Mouse (Mus musculus) inflammation-experienced regulatory T-cells, adult 6 months (primary cell): ENCODE data around the gene Msi1. TPM values are rescaled to one million over a fixed set of nuclear protein-coding genes. Genes with fewer than 3 reads are reported as not detected.
"Not testable (repeated sequence)": the region's sequence is repeated elsewhere in the genome, so short reads cannot be mapped to it uniquely, and the experiment has no call there.

Source experiments
- ATAC-seq: one replicate; pipeline ENCODE4 v1.8.0; 2017
- polyA plus RNA-seq, 3 experiments: library from polyadenylated mRNA; unstranded; fragments of 100-300 nt; shearing (Covaris generic); gene quantifications; one replicate each; pipeline ENCODE4 v1.2.1; 2017

Msi1 gene
- polyA plus RNA-seq, 3 experiments from 2014 or later, result not detected

- no peak for ATAC-seq
Measured at GRCm38 (mm10) chr5:115434280-115434852, 5.0 kb downstream of the Msi1 start.

- ATAC-seq, result no peak
Measured at GRCm38 (mm10) chr5:115434853-115435754, 5.7 kb downstream of the Msi1 start.

DNA sequence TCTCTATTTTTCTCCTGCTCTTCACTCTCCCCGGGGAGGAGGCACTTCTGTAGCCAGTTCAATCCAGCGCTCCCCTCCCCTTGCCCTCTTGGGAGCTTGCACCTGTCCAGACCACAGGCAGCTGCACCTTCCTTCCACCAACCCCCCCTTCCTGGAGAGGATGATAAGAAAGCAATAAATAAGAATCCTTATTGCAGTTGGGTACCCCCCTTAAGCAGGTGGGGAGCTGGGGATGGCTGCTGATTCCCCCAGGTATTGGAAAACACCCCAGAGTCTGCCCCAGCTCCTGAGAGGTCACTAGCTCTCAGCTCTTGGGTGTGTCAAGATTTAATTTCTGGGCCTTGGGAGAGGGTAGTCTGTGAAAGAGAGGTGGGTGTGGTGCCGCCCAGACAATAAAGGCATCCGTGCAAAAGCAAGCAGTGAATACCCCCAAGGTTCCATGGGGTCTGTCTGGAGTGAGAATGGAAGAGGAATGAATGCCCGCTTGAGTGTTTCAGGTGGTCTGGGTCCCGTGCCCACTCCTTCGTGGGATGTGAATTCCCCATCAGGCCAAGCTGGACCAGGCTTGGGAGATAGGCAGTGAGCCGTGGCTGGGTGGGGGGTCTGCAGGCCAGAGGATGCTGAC, 6.5 kb downstream of the Msi1 start:
- no peak for ATAC-seq

DNA sequence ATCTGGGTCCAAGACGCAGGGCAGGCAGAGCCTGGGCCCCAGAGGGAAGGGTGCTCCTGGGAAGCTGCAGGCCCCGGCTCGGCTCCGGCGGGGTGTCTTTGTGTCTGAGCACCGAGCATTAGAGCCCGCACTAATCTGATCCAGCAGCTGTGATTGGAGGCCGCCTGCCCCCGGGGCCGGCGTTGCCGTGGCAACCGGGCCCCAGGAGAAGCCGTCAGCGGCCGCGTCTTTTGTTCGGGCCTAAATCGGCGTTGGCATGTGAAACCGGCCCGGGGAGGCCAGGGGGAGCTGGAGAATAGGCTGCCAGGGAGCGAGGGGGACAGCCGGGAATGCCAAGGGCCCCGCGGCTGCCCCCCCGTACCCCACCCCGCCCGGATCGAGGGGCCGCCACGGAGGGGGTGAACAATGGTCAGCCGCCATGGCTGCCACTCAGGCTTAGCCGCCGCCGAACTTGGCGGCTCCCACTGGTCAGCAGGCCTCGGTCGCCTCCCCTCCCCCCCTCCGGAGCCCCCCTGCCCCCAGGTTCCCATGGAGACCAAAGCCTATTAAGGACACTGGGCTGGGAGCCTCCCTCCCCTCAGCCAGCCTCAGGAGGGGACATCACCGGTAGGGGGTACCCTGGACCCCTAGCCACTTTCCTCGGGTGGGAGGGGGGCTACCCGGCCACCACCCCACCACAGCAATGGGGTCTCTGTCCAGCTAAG, 7.2 kb downstream of the Msi1 start:
- no peak for ATAC-seq

DNA sequence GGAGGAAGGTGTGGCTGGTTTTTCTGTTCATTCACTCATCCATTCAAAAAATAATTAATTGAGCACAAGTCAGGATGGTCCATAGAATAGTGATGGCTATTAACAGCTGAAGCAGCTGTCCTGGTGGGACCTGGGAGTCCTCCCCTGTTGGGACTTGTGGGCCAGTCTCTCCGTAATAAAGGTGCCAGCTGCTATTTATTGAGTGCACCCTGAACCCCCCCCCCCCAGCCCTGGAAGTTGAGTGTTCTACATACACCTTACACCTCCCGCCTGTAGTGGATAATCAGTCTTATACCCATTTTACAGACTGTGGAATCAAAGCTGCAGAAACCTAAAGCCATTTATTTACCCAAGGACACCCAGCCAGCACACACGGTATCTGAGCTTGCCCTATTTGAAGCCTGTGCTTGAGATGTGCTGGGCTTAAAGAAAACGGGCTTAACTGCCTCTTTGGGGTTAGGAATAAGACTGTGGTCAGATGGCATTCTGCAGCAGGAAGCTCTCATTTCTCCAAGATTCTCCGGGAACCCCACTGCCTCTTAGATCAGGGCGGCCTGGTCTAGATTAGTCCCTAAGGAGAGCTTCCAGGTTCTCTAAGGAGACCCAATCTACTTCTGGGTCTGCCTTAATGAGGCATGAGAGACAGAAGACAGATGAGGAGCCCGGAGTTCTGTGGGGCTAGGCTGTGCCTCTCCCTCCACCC, 8.0 kb downstream of the Msi1 start:
- no peak for ATAC-seq

DNA sequence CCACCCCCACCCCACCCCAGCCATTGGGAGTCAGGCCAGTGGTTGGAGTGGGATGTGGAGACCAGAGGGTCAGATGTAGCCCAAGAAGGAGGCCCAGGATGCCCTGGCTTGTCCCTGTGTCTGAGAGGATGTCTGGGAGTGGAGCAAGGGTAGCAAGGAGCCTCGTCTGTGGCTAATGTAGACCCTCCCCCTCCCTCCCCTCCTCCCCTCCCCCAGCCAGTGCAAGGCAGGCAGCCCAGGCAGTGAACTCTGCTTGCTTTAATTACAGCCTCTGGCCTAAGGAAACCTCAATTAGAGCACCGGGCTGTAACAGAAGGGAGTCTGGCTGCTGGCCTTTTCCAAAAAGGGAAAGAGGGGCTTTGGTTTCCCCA, 8.5 kb downstream of the Msi1 start:
- no peak for ATAC-seq

DNA sequence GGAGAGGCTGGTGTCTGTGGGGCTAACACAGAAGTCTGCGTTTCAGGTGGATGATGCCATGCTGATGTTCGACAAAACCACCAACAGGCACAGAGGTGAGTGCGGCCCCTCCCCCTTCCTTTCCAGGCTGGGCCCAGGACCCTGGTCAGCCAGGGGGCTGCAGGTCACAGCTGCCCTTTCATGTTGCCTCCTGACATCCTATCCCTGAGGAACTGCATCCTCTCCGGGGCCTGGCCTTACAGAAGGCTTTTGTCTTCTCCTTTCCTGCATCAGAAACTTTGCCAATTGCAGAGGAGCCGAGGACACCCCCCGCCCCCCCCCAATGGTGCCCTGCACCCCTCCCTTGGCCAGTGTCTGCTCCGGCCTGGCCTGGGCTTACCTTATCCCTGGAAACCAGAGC, 9.3 kb downstream of the Msi1 start:
- no peak for ATAC-seq

- ATAC-seq, result no peak
Measured at GRCm38 (mm10) chr5:115441205-115441849, 11.9 kb downstream of the Msi1 start.

DNA sequence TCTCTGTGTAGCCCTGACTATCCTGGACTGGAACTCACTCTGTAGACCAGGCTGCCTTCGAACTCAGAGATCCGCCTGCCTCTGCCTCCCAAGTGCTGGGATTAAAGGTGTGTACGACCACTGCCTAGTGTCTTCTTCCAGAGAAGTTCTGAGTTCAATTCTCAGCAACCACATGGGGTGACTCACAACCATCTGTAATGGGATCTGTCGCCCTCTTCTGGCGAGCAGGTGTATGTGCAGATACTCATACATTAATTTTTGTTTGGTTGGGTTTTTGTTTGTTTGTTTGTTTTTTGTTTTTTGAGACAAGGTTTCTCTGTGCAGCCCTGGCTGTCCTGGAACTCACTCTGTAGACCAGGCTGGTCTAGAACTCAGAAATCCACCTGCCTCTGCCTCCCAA, 13.3 kb downstream of the Msi1 start:
- ATAC-seq, result not testable (repeated sequence)

GRCm38 (mm10) chr5:115444130-115444529, 14.7 kb downstream of the Msi1 start:
- ATAC-seq, result no peak

GRCm38 (mm10) chr5:115447108-115447507, 17.7 kb downstream of the Msi1 start:
- no peak for ATAC-seq

DNA sequence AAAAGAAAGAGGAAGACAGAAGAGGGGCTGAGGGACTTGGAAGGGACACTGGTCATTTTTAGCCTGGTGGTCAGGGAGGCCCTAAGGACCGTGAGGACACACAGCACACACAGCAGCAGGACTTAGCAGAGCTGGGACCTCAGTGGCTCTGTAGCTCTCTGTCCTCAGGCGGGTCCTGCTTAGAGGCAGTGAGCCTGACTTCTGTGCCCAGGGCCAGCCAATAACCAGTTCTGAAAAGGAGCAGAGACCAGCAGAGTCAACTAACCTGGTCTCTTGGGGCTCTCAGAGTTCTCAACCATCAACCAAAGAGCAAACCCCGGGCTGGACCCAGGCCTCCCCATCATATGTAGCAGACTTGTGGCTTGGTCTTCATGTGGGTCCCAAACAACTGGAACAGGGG, 19.8 kb downstream of the Msi1 start:
- ATAC-seq, result no peak

DNA sequence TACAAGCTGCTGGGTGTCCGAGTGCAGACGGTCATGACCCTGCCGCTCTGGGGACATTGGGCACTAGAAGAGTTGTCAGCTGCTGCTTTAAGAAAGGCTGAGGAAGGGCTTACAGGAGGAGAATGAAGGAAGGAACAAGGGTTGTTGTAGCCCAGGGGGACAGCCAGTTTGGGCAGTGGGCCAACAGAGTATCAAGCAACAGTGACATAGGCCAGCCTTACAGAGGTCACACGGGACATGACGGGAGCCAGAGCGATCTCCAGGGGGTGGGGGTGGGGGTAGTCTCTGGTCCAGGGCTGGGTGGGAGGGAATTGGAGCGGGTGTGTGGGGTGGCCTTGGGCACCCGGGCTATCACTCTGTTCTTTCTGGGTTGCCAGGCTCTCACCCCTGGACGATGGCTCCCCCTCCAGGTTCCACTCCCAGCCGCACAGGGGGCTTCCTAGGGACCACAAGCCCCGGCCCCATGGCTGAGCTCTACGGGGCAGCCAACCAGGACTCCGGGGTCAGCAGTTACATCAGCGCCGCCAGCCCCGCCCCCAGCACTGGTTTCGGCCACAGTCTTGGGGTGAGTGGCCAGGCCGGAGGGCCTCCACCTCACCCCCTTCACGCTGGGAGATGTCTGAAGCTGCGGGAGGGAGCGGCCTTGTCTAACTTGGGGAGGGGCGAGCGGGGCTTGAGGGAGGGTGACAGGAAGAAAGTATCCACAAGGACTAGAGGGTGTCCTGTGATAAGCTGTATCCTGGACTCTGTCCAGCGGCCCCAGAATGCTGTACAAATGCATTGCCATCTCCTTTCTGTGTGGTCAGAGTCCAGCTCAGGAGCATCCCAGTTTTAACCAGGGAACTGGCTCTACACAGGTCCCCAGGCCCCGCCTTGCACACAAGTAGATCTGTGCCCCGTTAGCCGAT, 21.3 kb downstream of the Msi1 start:
- ATAC-seq, result no peak

GRCm38 (mm10) chr5:115454422-115455090, 25.2 kb downstream of the Msi1 start:
- no peak for ATAC-seq

GRCm38 (mm10) chr5:115455838-115456237, 26.4 kb downstream of the Msi1 start:
- ATAC-seq, result no peak

DNA sequence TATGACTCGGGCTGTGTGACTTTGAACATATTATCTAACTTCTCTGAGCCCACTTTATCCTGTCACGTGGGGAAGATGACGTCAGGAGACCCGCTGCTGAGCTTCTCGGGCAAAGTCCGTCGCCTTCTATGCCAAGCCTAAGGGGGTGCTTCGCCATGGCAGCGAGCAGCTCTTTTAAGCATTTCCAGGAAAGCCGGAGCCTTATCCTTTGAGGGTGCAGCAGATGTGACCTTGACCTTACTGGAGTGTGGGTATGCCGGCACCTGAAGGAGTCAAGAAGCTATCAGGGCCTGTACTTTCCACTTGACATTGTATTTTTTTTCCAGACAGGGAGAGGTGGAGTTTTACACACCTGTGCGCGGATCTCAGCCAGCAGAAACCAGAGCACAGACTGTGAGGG, 29.5 kb downstream of the Msi1 start:
- no peak for ATAC-seq

DNA sequence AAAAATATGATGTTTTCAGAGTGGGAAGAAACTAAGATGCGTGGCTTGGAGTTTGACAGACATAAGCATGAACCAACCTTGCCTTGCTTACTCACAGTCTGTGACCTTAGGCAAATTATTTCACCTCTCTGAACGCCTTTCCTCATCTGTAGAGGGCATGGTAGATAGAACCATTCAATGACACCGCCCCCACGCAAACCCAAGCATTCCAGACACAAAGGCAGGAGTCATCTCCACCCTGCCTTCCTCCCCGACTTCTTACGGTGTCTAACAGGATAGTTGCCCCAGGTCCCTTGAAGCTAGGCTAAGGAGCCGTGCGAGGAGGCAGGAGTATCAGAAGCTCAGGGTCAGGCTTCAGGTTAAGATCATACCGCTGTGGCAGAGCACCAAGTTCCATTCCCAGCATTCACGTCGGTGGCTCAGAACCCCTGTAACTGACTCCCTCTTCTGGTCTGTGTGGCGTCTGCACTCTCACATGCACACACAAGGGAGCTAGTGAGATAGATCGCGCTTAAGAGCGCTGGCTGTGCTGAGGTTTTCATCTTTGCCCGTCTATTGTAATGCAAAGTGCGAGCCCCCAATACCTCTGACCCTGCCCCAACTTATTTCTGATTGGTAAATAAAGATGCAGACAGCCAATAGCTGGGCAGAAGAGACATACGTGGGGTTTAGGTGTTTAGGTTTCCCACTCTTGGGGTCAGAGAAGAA, 35.2 kb downstream of the Msi1 start:
- no peak for ATAC-seq

- ATAC-seq, result no peak
Measured at GRCm38 (mm10) chr5:115465642-115466420, 36.4 kb downstream of the Msi1 start, which contains the start of gene Pla2g1b. Gene Pla2g1b, plus strand, starts transcription at chr5:115466262.

DNA sequence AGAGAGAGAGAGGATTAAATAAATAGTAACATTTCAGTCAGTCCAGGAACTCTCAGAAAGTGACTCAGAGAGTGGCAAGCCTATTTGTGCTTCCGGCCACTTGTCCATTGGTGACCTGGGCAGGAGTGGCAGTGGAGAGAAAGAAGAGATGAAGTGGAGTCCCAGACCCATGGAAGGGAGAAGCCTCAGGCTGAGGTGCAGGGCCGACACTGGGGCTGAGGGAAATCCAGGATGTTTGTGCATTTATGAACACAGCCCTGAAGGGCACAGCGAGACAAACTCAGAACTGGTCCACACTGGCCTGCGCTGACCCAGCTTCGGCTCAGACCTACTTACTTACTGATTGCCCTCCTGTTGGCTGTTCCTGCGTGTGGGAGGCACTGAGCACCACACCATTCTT, 40.4 kb downstream of the Msi1 start:
- no peak for ATAC-seq
